Mouse (Mus musculus) midbrain, postnatal 0 days (tissue): ENCODE data around the gene Nup160. TPM values are rescaled to one million over a fixed set of nuclear protein-coding genes. Genes with fewer than 3 reads are reported as not detected.

Source experiments
- ATAC-seq: fragments of 200-750 bp; cut with Nextera tagmentation; 2 replicates; pipeline ENCODE4 v1.8.0; 2017; ENCODE audit warnings: moderate number of reproducible peaks, mild to moderate bottlenecking, moderate TSS enrichment, moderate library complexity; ENCODE audit not compliant: low FRiP score
- DNase-seq: peaks from one replicate; pipeline ENCODE4 v3.0.0-alpha.2; 2015; ENCODE audit warnings: low spot score
- H3K27ac ChIP-seq: fragments of 300-500 bp; sonication (generic); 2 replicates; pipeline ENCODE4 v1.5.1; 2014; ENCODE audit warnings: low read depth, mild to moderate bottlenecking, low read length, mixed read lengths
- H3K27me3 ChIP-seq: fragments of 300-500 bp; sonication (generic); 2 replicates; pipeline ENCODE4 v1.6.1; 2014; ENCODE audit warnings: low read length, control low read depth, mixed read lengths; ENCODE audit not compliant: insufficient read depth
- H3K36me3 ChIP-seq: fragments of 300-500 bp; sonication (generic); 2 replicates; pipeline ENCODE4 v1.6.1; 2014; ENCODE audit warnings: low read length, control low read depth, mixed read lengths; ENCODE audit not compliant: insufficient read depth
- H3K4me1 ChIP-seq: fragments of 300-500 bp; sonication (generic); 2 replicates; pipeline ENCODE4 v1.6.1; 2014; ENCODE audit warnings: mild to moderate bottlenecking, control low read depth, antibody characterized with exemption, low read length, mixed read lengths; ENCODE audit not compliant: insufficient read depth
- H3K4me2 ChIP-seq: fragments of 300-500 bp; sonication (generic); 2 replicates; pipeline ENCODE4 v1.6.1; 2014; ENCODE audit warnings: low read depth, mild to moderate bottlenecking, low read length, mixed read lengths; ENCODE audit not compliant: poor library complexity, severe bottlenecking
- H3K4me3 ChIP-seq: fragments of 300-500 bp; sonication (generic); 2 replicates; pipeline ENCODE4 v1.5.1; 2014; ENCODE audit warnings: low read depth, mild to moderate bottlenecking, low read length, moderate library complexity
- H3K9ac ChIP-seq: fragments of 300-500 bp; sonication (generic); replicated peaks from 2 replicates; pipeline ENCODE4 v1.6.1; 2014; ENCODE audit warnings: mild to moderate bottlenecking, low read length, moderate library complexity, mixed read lengths; ENCODE audit not compliant: poor library complexity, severe bottlenecking
- H3K9me3 ChIP-seq: fragments of 300-500 bp; sonication (generic); 2 replicates; pipeline ENCODE4 v1.6.1; 2016; ENCODE audit warnings: low read length, control low read depth
- CTCF ChIP-seq: IDR thresholded peaks from 2 replicates; pipeline ENCODE4 v1.5.1; 2016; ENCODE audit warnings: antibody characterized with exemption, mild to moderate bottlenecking
- WGBS: fragments of 180-500 bp; shearing (Covaris S2); extraction: QIAGEN DNeasy Blood & Tissue Kit; methylation state at CpG from one replicate; pipeline ENCODE4 v1.1.7; 2014; 5-methylcytosine and 5-hydroxymethylcytosine counted together
- polyA plus RNA-seq: library from polyadenylated mRNA; unstranded; fragments of >200 nt; fragmentation: Nextera tagmentation; extraction: Ambion mirVana; gene quantifications from 2 replicates; pipeline ENCODE4 v1.2.1, GENCODE M21; 2015
- total RNA-seq: library from RNA; depleted of rRNA; stranded (reverse); fragments of >200 nt; gene quantifications from 2 replicates; pipeline ENCODE4 v1.2.3, GENCODE M21; 2014

The Nup160 gene
- total and polyA plus RNA-seq, 2 experiments from 2014 or later: 11.2 to 20.9 TPM

DNA sequence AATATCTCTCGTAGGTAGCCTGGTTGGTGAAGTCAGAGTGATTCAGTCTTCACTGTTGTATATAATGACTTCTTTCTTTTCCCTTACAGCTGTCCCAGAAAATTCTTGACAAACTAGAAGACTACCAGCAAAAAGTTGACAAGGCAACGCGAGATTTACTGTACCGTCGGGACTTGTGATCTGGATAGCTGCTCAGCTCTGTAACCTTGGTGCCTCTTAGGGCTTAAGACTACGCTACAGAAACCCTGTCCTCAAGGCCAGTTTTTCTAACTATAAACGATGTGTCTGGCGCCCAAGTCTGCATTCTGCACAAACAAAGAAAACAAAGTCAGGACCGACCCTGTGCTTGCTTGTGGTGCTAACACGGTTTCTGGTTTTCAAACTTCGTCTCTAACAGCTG lies 58.3 kb downstream of the Nup160 start:
- no peak for TF ChIP-seq CTCF
- H3K9ac ChIP-seq: no peak overlapping the region
- 93% methylated on average over 11 of the region's 11 CpGs for WGBS
- no peaks in the 10 kb centered on the region for H3K9me3 ChIP-seq
- H3K27ac ChIP-seq: no peak overlapping the region
- no peak for ATAC-seq
- no peaks in the 10 kb centered on the region for H3K4me1 ChIP-seq
- H3K27me3 ChIP-seq: no peaks in the 10 kb centered on the region
- H3K4me3 ChIP-seq: no peak overlapping the region
- H3K36me3 ChIP-seq: peaks cover 53% of the 10 kb centered on the region
- H3K4me2 ChIP-seq: no peak overlapping the region
- DNase-seq: no peak

DNA sequence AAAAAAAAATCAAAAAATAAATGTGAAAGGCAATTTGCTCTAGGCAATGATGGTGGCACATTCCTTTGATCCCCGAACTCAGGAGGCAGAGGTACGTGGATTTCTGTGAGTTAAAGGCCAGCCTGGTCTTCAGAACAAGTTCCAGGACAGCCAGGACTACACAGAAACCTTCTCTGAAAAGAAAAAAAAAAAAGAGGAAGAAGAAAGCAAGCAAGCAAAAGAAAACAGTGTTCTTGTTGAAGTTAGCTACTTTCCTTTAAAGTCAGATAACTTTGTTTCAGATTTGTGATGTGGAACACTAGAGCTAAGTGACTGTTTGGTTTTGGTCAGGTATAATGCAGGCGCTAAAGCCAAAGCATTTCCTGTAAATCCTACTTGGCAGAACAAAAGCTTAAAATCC lies 61.8 kb downstream of the Nup160 start:
- WGBS: 80% methylated on average over 3 of the region's 3 CpGs
- Histone ChIP-seq H3K9ac (no peak overlapping the region), H3K27ac (no peak overlapping the region), H3K4me2 (no peak overlapping the region), H3K36me3 (peaks cover 31% of the 10 kb centered on the region), H3K9me3 (no peaks in the 10 kb centered on the region), H3K4me3 (no peak overlapping the region), H3K4me1 (no peaks in the 10 kb centered on the region), H3K27me3 (no peaks in the 10 kb centered on the region)
- DNase-seq: no peak
- no peak for ATAC-seq
- no peak for TF ChIP-seq CTCF

DNA sequence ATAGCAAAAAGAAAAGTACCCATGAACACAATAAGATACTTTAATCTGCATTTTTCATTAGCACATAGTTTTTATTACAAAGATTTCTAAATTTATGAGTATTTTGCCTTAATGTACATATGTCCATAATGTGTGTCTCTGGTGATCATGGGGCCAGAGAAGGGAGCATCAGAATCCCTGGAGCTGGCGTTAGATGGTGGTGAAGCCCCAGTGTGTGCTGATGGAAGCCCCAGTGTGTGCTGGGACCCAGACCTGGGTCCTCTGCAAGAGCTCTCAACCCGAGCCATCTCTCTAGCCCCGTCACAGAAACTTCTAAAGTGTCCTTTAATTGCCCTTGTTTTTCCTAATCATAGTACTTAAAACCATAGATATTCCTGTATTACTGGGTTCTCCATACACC lies 62.3 kb downstream of the Nup160 start:
- Histone ChIP-seq H3K4me3 (no peak overlapping the region), H3K36me3 (peaks cover 31% of the 10 kb centered on the region), H3K4me1 (no peaks in the 10 kb centered on the region), H3K27me3 (no peaks in the 10 kb centered on the region), H3K9me3 (no peaks in the 10 kb centered on the region), H3K4me2 (no peak overlapping the region), H3K27ac (no peak overlapping the region), H3K9ac (no peak overlapping the region)
- DNase-seq (no peak), ATAC-seq (no peak)
- 95% methylated on average over 3 of the region's 3 CpGs for WGBS
- TF ChIP-seq CTCF: no peak

GRCm38 (mm10) chr2:90739921-90740320 lies 62.9 kb downstream of the Nup160 start:
- no peak for DNase-seq
- Histone ChIP-seq H3K27ac (no peak overlapping the region), H3K4me2 (no peak overlapping the region), H3K9me3 (no peaks in the 10 kb centered on the region), H3K36me3 (peaks cover 25% of the 10 kb centered on the region), H3K9ac (no peak overlapping the region), H3K4me1 (no peaks in the 10 kb centered on the region), H3K27me3 (no peaks in the 10 kb centered on the region), H3K4me3 (no peak overlapping the region)
- no peak for ATAC-seq
- 92% methylated on average over 5 of the region's 5 CpGs for WGBS
- no peak for TF ChIP-seq CTCF

GRCm38 (mm10) chr2:90744285-90745052 lies 67.5 kb downstream of the Nup160 start:
- 0 out of 2 replicates have a peak overlapping the region, but pooled peaks have one; percentile 34 for H3K9ac ChIP-seq

GRCm38 (mm10) chr2:90745053-90745678 lies 68.2 kb downstream of the Nup160 start, which contains the start of gene Fnbp4:
Fnbp4 (plus strand) TSS chr2:90745370.
- Histone ChIP-seq H3K36me3 (peaks cover 2% of the 10 kb centered on the region; the same call in 1 of the 2 replicates), H3K27ac (peak within 1 kb of the TSS; percentile 96), H3K27me3 (no peaks in the 10 kb centered on the region), H3K9ac (peak within 1 kb of the TSS; percentile 83), H3K4me1 (peaks cover 2% of the 10 kb centered on the region; the same call in 1 of the 2 replicates), H3K9me3 (no peaks in the 10 kb centered on the region), H3K4me3 (peak within 1 kb of the TSS; percentile 59), H3K4me2 (peak within 1 kb of the TSS; percentile 67)
- under 1% methylated on average over 41 of the region's 44 CpGs for WGBS
- ATAC-seq (peak; percentile 99), DNase-seq (peak; percentile 100)
- peak; percentile 28 for TF ChIP-seq CTCF

More at GRCm38 (mm10) chr2:90744285-90745052, 67.5 kb downstream of the Nup160 start:
- H3K4me3 ChIP-seq: peak overlapping the region; percentile 59
- H3K27ac ChIP-seq: peak overlapping the region; percentile 88
- ATAC-seq (peak; percentile 0; the same call in 1 of the 2 replicates), DNase-seq (no peak)
- no peaks in the 10 kb centered on the region for H3K9me3 ChIP-seq
- no peaks in the 10 kb centered on the region; the same call in 1 of the 2 replicates for H3K36me3 ChIP-seq
- H3K27me3 ChIP-seq: no peaks in the 10 kb centered on the region
- WGBS: 61% methylated on average over 12 of the region's 12 CpGs
- peaks cover 2% of the 10 kb centered on the region; the same call in 1 of the 2 replicates for H3K4me1 ChIP-seq
- no peak for TF ChIP-seq CTCF
- peak overlapping the region; percentile 39 for H3K4me2 ChIP-seq
